Mouse (Mus musculus): ENCODE measurements at regions not wholly inside any gene's neighbourhood (a gene's known extent, or its start where the extent isn't known, plus 50 kb on each side); places are given as distances from the start of the nearest gene placed in this dataset.

- no peak for TF ChIP-seq CTCF (IDR thresholded peaks at IDR 0.05; ENCODE audit: low read depth)
- no peak for TF ChIP-seq EP300 (IDR thresholded peaks at IDR 0.05; ENCODE audit: low read depth)
These were observed 162.0 kb downstream of the Clic5 start for GRCm38 (mm10) chr17:44350201-44350948.
